8 mouse cellular contexts compared by ENCODE assay signal in genomic region chr12:73046607-73047180, GRCm38 (mm10). TPM values are rescaled to one million over a fixed set of nuclear protein-coding genes. Genes with fewer than 3 reads are reported as not detected.
DNase-seq lines count a peak whose midpoint lies in the region; ATAC-seq lines count a peak whose summit lies in the region.

No protein-coding gene starts in this region.

- ATAC-seq in embryonic facial prominence, embryonic 13.5 days (ENCODE audit: insufficient number of reproducible peaks, insufficient read depth, low FRiP score, low TSS enrichment, low read depth) = peak; percentile 85
- ATAC-seq in heart, embryonic 13.5 days (ENCODE audit: extremely low read depth, insufficient number of reproducible peaks, low FRiP score, low TSS enrichment) = 0 out of 2 replicates have a peak, but pooled peaks have one; percentile 44
- peak; percentile 83 for ATAC-seq in kidney, embryonic 15.5 days (replicated peaks; ENCODE audit: low FRiP score)

- H3K27ac ChIP-seq in embryonic facial prominence, embryonic 13.5 days = peak overlapping the region; percentile 95
- H3K27ac ChIP-seq in heart, embryonic 13.5 days (replicated peaks) = no peak overlapping the region
- H3K27ac ChIP-seq in kidney, embryonic 15.5 days = no peak overlapping the region

- DNase-seq in 3134 (ENCODE audit: extremely low read depth, insufficient read length, low spot score) = peak; percentile 92
- DNase-seq in NIH3T3 (ENCODE audit: low read depth) = peak; percentile 95
- peak; percentile 66 for DNase-seq in lung, postnatal 25 days (ENCODE audit: low spot score)
- DNase-seq in right cerebral cortex, postnatal 25 days = peak; percentile 47
- DNase-seq in frontal cortex, postnatal 25 days (ENCODE audit: low spot score in 2 of 2) = no peak

- H3K27me3 ChIP-seq in embryonic facial prominence, embryonic 13.5 days = peaks cover 62% of the 10 kb centered on the region
- H3K27me3 ChIP-seq in heart, embryonic 13.5 days (replicated peaks) = peaks cover 100% of the 10 kb centered on the region
- peaks cover 99% of the 10 kb centered on the region for H3K27me3 ChIP-seq in kidney, embryonic 15.5 days

- peak overlapping the region; percentile 99 for H3K9ac ChIP-seq in embryonic facial prominence, embryonic 13.5 days
- H3K9ac ChIP-seq in heart, embryonic 13.5 days = peak overlapping the region; percentile 74; the same call in 1 of the 2 replicates
- H3K9ac ChIP-seq in kidney, embryonic 15.5 days = no peak overlapping the region

- peak overlapping the region; percentile 78 for H3K4me3 ChIP-seq in embryonic facial prominence, embryonic 13.5 days
- H3K4me3 ChIP-seq in heart, embryonic 13.5 days = peak overlapping the region; percentile 63
- peak overlapping the region; percentile 50 for H3K4me3 ChIP-seq in kidney, embryonic 15.5 days (replicated peaks)

- H3K4me1 ChIP-seq in embryonic facial prominence, embryonic 13.5 days = peaks cover 41% of the 10 kb centered on the region
- H3K4me1 ChIP-seq in heart, embryonic 13.5 days = peaks cover 22% of the 10 kb centered on the region
- H3K4me1 ChIP-seq in kidney, embryonic 15.5 days = peaks cover 35% of the 10 kb centered on the region

- H3K9me3 ChIP-seq in embryonic facial prominence, embryonic 13.5 days = no peaks in the 10 kb centered on the region
- H3K9me3 ChIP-seq in heart, embryonic 13.5 days = no peaks in the 10 kb centered on the region
- no peaks in the 10 kb centered on the region for H3K9me3 ChIP-seq in kidney, embryonic 15.5 days (replicated peaks)

- H3K4me2 ChIP-seq in embryonic facial prominence, embryonic 13.5 days = peak overlapping the region; percentile 73
- H3K4me2 ChIP-seq in heart, embryonic 13.5 days = peak overlapping the region; percentile 87
- H3K4me2 ChIP-seq in kidney, embryonic 15.5 days = peak overlapping the region; percentile 81

- under 1% methylated on average over 38 of the region's 38 CpGs for WGBS in embryonic facial prominence, embryonic 13.5 days
- WGBS in heart, embryonic 13.5 days = under 1% methylated on average over 38 of the region's 38 CpGs
- under 1% methylated on average over 38 of the region's 38 CpGs for WGBS in kidney, embryonic 15.5 days

- peaks cover 5% of the 10 kb centered on the region; the same call in 1 of the 2 replicates for H3K36me3 ChIP-seq in embryonic facial prominence, embryonic 13.5 days
- H3K36me3 ChIP-seq in heart, embryonic 13.5 days = no peaks in the 10 kb centered on the region
- no peaks in the 10 kb centered on the region for H3K36me3 ChIP-seq in kidney, embryonic 15.5 days

RNA-seq across cellular contexts. Expression of gene Six1, which starts 7.0 kb away (rescaled TPM):
- 34.3 and 35.0 TPM in 2 replicates for polyA plus RNA-seq in embryonic facial prominence, embryonic 13.5 days (2015; fragmentation: Nextera tagmentation; extraction: Ambion mirVana)
- 0.34 and 0.79 TPM in 2 replicates for polyA plus RNA-seq in heart, embryonic 13.5 days (2015; fragmentation: Nextera tagmentation; extraction: Ambion mirVana)
- polyA plus RNA-seq in kidney, embryonic 15.5 days (2015; fragmentation: Nextera tagmentation; extraction: Ambion mirVana) = 1.9 and 2.3 TPM in 2 replicates

Comparison
In these comparisons a context has a peak if more than half of its experiments do, and no peak if none do; other contexts are left out.
1. DNase-seq: peak in 3134 (single experiment), NIH3T3 (single experiment), lung, postnatal 25 days (single experiment) and right cerebral cortex, postnatal 25 days (single experiment); none in frontal cortex, postnatal 25 days (0 of 2).
2. RNA of gene Six1, which starts 7.0 kb away (polyA plus RNA-seq): 34.3 to 35.0 TPM in embryonic facial prominence, embryonic 13.5 days; 1.9 to 2.3 TPM in kidney, embryonic 15.5 days and 0.34 to 0.79 TPM in heart, embryonic 13.5 days; every median in the first group is over 10 times any median in the second.
3. Peak in every context shown above with its lines, with median percentiles within 50 percentile points of each other: ATAC-seq, H3K4me2 ChIP-seq and H3K4me3 ChIP-seq.